Mouse (Mus musculus): ENCODE data around the gene Hpse.

- TF ChIP-seq TAL1 (IDR thresholded peaks at IDR 0.05; ENCODE audit: low read length) (no peak), GATA1 (IDR thresholded peaks at IDR 0.05; ENCODE audit: low read length) (no peak)
Measured at GRCm38 (mm10) chr5:100652327-100652726, 67.2 kb downstream of the Hpse start.

Data from erythroblast, embryonic 14.5 days (primary cell).